Comparison of ENCODE assay signal across 27 mouse cellular contexts in genomic region chr7:34276066-34276465, GRCm38 (mm10). TPM values are rescaled to one million over a fixed set of nuclear protein-coding genes. Genes with fewer than 3 reads are reported as not detected.
DNase-seq lines count a peak whose midpoint lies in the region; ATAC-seq and TF ChIP-seq lines count a peak whose summit lies in the region.
"Had no signal": no experiment of that assay in that cellular context is flagged by ENCODE, and none has a peak within 500 bp of the region (broad histone marks: within the 10 kb centered on the region; RNA-seq: fewer than 3 reads in every experiment).

No protein-coding gene starts in this region.

- no peak for TF ChIP-seq POLR2A in liver, adult 2 months (IDR thresholded peaks at IDR 0.05; ENCODE audit: extremely low read depth, insufficient read depth, low read length)

- peaks cover 6% of the 10 kb centered on the region; the same call in 1 of the 2 replicates for H3K36me3 ChIP-seq in liver, adult 2 months (ENCODE audit: control insufficient read depth, insufficient read depth, low read length)
- peaks cover 14% of the 10 kb centered on the region for H3K36me3 ChIP-seq in liver, embryonic 12.5 days

- peaks cover 18% of the 10 kb centered on the region; the same call in 1 of the 2 replicates for H3K79me2 ChIP-seq in liver, adult 2 months (ENCODE audit: control insufficient read depth, insufficient read depth, low read length)

- no peaks in the 10 kb centered on the region for H3K9me3 ChIP-seq in liver, embryonic 12.5 days (replicated peaks)
- H3K9me3 ChIP-seq: G1E had no signal

- H3K27me3 ChIP-seq in liver, adult 2 months (ENCODE audit: control insufficient read depth, insufficient read depth, low read length): no peaks in the 10 kb centered on the region
- H3K27me3 ChIP-seq in liver, embryonic 12.5 days (replicated peaks): no peaks in the 10 kb centered on the region
- H3K27me3 ChIP-seq: CH12.LX, Patski had no signal

- peaks cover 1% of the 10 kb centered on the region for H3K4me1 ChIP-seq in liver, adult 2 months (ENCODE audit: control insufficient read depth, insufficient read depth, low read length)
- H3K4me1 ChIP-seq in liver, embryonic 12.5 days: peaks cover 4% of the 10 kb centered on the region; the same call in 1 of the 2 replicates
- H3K4me1 ChIP-seq in brown adipose tissue, adult 24 weeks (ENCODE audit: control insufficient read depth, insufficient read depth, insufficient read length, low read length): peaks cover 10% of the 10 kb centered on the region; the same call in 1 of the 2 replicates

- no peak for TF ChIP-seq CTCF in liver, adult 2 months (IDR thresholded peaks at IDR 0.05; ENCODE audit: low read depth, low read length)

- no peak overlapping the region for H3K4me2 ChIP-seq in liver, embryonic 12.5 days

- H3K27ac ChIP-seq in liver, adult 2 months (replicated peaks; ENCODE audit: insufficient read depth, low read depth, low read length): no peak overlapping the region
- H3K27ac ChIP-seq in liver, embryonic 12.5 days: no peak overlapping the region
- H3K27ac ChIP-seq in brown adipose tissue, adult 24 weeks (replicated peaks; ENCODE audit: low read depth, low read length): 0 out of 2 replicates have a peak overlapping the region, but pooled peaks have one; percentile 29

- DNase-seq in heart, adult 11 months: peak; percentile 7
- no peak for DNase-seq in heart, adult 8-10 months (ENCODE audit: low spot score)
- peak; percentile 92 for DNase-seq in liver, adult 2 months (ENCODE audit: extremely low read depth, low read depth, low spot score)
- no peak for DNase-seq in cerebellum, postnatal 4 days (ENCODE audit: low spot score in 2 of 2)
- DNase-seq: adrenal gland, adult 2 months; adrenal gland, adult 8-10 months; adrenal gland, postnatal 10 days; adrenal gland, postnatal 14 days; adrenal gland, postnatal 25 days; adrenal gland, postnatal 36 days; B cell, adult 2 months; cerebellum, adult 11 months; cerebellum, adult 11-12 months; cerebellum, adult 18-20 months; cerebellum, adult 2 months had no signal

- H3K4me3 ChIP-seq in liver, adult 2 months (ENCODE audit: insufficient read depth, low read depth, low read length): no peak overlapping the region
- H3K4me3 ChIP-seq in liver, embryonic 12.5 days: no peak overlapping the region
- H3K4me3 ChIP-seq in brown adipose tissue, adult 24 weeks (ENCODE audit: insufficient read depth, low read depth, low read length): no peak overlapping the region

- 49% methylated on average over 3 of the region's 3 CpGs for WGBS in liver, adult 2 months
- 83% methylated on average over 3 of the region's 3 CpGs for WGBS in liver, embryonic 12.5 days (ENCODE audit: insufficient replicate concordance)

- H3K9ac ChIP-seq in liver, adult 2 months (ENCODE audit: low read depth, low read length): no peak overlapping the region
- no peak overlapping the region for H3K9ac ChIP-seq in liver, embryonic 12.5 days

- ATAC-seq in liver, embryonic 12.5 days: no peak
- ATAC-seq: activated CD4-positive, CD25-positive, alpha-beta regulatory T cell, adult 4 months; CD4-positive, CD25-positive, alpha-beta regulatory T cell, adult 4 months; Patski had no signal

RNA-seq across cellular contexts. Expression of gene Gm6096, which starts 25.2 kb away (rescaled TPM):
- total RNA-seq in heart, adult 8-10 months (2022): not detected
- not detected in 2 replicates for total RNA-seq in liver, adult 2 months (2014; rRNA removed)
- not detected in 2 replicates for polyA plus RNA-seq in liver, adult 2 months (2012; rRNA removed)
- polyA plus RNA-seq in liver, embryonic 12.5 days (2016; fragmentation: Nextera tagmentation; extraction: Ambion mirVana): not detected in 2 replicates
- polyA plus RNA-seq in brown adipose tissue, adult 24 weeks (2012; ENCODE audit: insufficient read depth, insufficient read length, missing spikeins): not detected in 2 replicates
- total RNA-seq: adrenal gland, adult 18-20 months; adrenal gland, adult 2 months; adrenal gland, adult 8-10 months; adrenal gland, postnatal 10 days; adrenal gland, postnatal 14 days; adrenal gland, postnatal 25 days; adrenal gland, postnatal 36 days; adrenal gland, postnatal 4 days; CH12.LX; ES-E14; G1E; MEL had no signal
- polyA plus RNA-seq: activated CD4-positive, CD25-positive, alpha-beta regulatory T cell, adult 4 months; adrenal gland, adult 2 months; brain, embryonic 14.5 days; cerebellum, adult 2 months; G1E had no signal

RNA-seq across cellular contexts. Expression of gene 4931406P16Rik, which starts 37.3 kb away (rescaled TPM):
- 10 to 100 TPM; 38.7 to 43.4 (median 41.0) TPM for total RNA-seq in heart, adult 8-10 months (2022)
- 11.7 and 12.6 TPM in 2 replicates for total RNA-seq in liver, adult 2 months (2014; rRNA removed)
- 6.9 and 10.1 TPM in 2 replicates for polyA plus RNA-seq in liver, adult 2 months (2012; rRNA removed)
- 19.6 and 22.0 TPM in 2 replicates for polyA plus RNA-seq in liver, embryonic 12.5 days (2016; fragmentation: Nextera tagmentation; extraction: Ambion mirVana)
- 19.2 and 24.8 TPM in 2 replicates for polyA plus RNA-seq in brown adipose tissue, adult 24 weeks (2012; ENCODE audit: insufficient read depth, insufficient read length, missing spikeins)

RNA-seq across cellular contexts. Expression of gene Gpi1, which starts 45.9 kb away (rescaled TPM):
- 100 to 1,000 TPM; 550 to 601 (median 588) TPM for total RNA-seq in heart, adult 8-10 months (2022)
- 61.8 and 74.2 TPM in 2 replicates for total RNA-seq in liver, adult 2 months (2014; rRNA removed)
- polyA plus RNA-seq in liver, adult 2 months (2012; rRNA removed): 100 and 127 TPM in 2 replicates
- 207 and 222 TPM in 2 replicates for polyA plus RNA-seq in liver, embryonic 12.5 days (2016; fragmentation: Nextera tagmentation; extraction: Ambion mirVana)
- 1,085 and 1,523 TPM in 2 replicates for polyA plus RNA-seq in brown adipose tissue, adult 24 weeks (2012; ENCODE audit: insufficient read depth, insufficient read length, missing spikeins)

Comparison
In these comparisons a context has a peak if more than half of its experiments do, and no peak if none do; other contexts are left out.
1. DNase-seq: peak in heart, adult 11 months (single experiment) and liver, adult 2 months (single experiment); none in heart, adult 8-10 months (single experiment) and cerebellum, postnatal 4 days (0 of 2).